Mouse (Mus musculus) neural tube, embryonic 12.5 days (tissue): ENCODE data around the gene RPS10-NUDT3. TPM values are rescaled to one million over a fixed set of nuclear protein-coding genes. Genes with fewer than 3 reads are reported as not detected.

Experiments used
- ATAC-seq: fragments of 200-750 bp; cut with Nextera tagmentation; 2 replicates; pipeline ENCODE4 v1.8.0; 2017; ENCODE audit warnings: low read depth, mild to moderate bottlenecking, moderate TSS enrichment, moderate library complexity; ENCODE audit not compliant: low FRiP score
- H3K27ac ChIP-seq: fragments of 300-500 bp; sonication (generic); 2 replicates; pipeline ENCODE4 v1.5.1; 2016
- H3K27me3 ChIP-seq: fragments of 300-500 bp; sonication (generic); replicated peaks from 2 replicates; pipeline ENCODE4 v1.6.1; 2016; ENCODE audit warnings: mild to moderate bottlenecking
- H3K36me3 ChIP-seq: fragments of 300-500 bp; sonication (generic); 2 replicates; pipeline ENCODE4 v1.6.1; 2016; ENCODE audit warnings: mild to moderate bottlenecking
- H3K4me1 ChIP-seq: fragments of 300-500 bp; sonication (generic); 2 replicates; pipeline ENCODE4 v1.6.1; 2016
- H3K4me2 ChIP-seq: fragments of 300-500 bp; sonication (generic); replicated peaks from 2 replicates; pipeline ENCODE4 v1.6.1; 2016; ENCODE audit warnings: mild to moderate bottlenecking
- H3K4me3 ChIP-seq: fragments of 300-500 bp; sonication (generic); 2 replicates; pipeline ENCODE4 v1.5.1; 2016
- H3K9ac ChIP-seq: fragments of 300-500 bp; sonication (generic); 2 replicates; pipeline ENCODE4 v1.6.1; 2016; ENCODE audit warnings: mild to moderate bottlenecking
- H3K9me3 ChIP-seq: fragments of 300-500 bp; sonication (generic); 2 replicates; pipeline ENCODE4 v1.6.1; 2016; ENCODE audit warnings: mild to moderate bottlenecking
- WGBS: fragments of 180-500 bp; shearing (Covaris S2); methylation state at CpG from one replicate; pipeline ENCODE4 v1.1.7; 2016; 5-methylcytosine and 5-hydroxymethylcytosine counted together
- polyA plus RNA-seq: library from polyadenylated mRNA; unstranded; fragments of >200 nt; fragmentation: Nextera tagmentation; extraction: Ambion mirVana; gene quantifications from 2 replicates; pipeline ENCODE4 v1.2.1, GENCODE M21; 2016

Gene RPS10-NUDT3
- polyA plus RNA-seq, 1 experiment from 2014 or later, result not detected

DNA sequence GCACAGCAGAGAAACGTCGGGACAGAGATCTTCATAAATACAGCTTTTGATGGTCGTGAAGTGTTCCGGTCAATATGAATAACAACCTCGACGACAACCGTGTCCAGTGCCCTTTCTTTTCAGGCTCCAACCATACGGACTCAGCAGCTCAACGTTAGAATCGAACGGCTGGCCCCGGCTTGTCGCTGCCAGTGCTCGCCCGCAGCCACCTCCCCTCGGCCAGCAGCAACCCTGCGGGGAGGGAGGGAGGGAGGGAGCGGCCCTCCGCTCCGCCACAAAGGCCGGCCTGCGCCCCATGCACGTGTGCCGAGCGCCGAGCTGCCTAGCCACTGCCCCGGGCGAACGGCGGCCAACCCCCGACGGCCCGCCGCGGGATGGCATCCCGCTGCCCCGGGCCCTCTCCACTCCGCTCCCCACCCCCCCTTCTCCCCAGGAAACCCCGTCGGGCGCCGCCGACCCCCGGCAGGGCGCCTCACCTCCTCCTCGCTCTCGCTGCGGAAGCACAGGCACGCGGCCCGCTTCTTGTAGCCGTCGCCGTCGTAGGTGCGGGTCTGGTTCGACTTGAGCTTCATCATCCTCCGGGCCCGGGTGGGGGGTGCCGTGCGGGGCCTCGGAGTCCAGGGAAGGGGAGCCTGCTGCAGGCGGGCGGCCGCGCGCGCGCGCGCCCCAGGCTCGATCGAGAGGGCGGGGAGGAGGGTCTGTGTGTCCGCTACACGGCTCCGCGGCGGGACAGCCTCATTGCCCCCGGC, 12.2 kb downstream of the RPS10-NUDT3 start:
- peak; percentile 46 for ATAC-seq
- H3K9me3 ChIP-seq, result peaks cover 4% of the 10 kb centered on the region; the same call in 1 of the 2 replicates
- WGBS, result under 1% methylated on average over 75 of the region's 80 CpGs
- no peaks in the 10 kb centered on the region for H3K27me3 ChIP-seq
- H3K4me1 ChIP-seq, result peaks cover 33% of the 10 kb centered on the region
- peak overlapping the region; percentile 99 for H3K9ac ChIP-seq
- peaks cover 10% of the 10 kb centered on the region for H3K36me3 ChIP-seq
- H3K4me2 ChIP-seq, result peak overlapping the region; percentile 73
- peak overlapping the region; percentile 97 for H3K4me3 ChIP-seq
- H3K27ac ChIP-seq, result peak overlapping the region; percentile 98

DNA sequence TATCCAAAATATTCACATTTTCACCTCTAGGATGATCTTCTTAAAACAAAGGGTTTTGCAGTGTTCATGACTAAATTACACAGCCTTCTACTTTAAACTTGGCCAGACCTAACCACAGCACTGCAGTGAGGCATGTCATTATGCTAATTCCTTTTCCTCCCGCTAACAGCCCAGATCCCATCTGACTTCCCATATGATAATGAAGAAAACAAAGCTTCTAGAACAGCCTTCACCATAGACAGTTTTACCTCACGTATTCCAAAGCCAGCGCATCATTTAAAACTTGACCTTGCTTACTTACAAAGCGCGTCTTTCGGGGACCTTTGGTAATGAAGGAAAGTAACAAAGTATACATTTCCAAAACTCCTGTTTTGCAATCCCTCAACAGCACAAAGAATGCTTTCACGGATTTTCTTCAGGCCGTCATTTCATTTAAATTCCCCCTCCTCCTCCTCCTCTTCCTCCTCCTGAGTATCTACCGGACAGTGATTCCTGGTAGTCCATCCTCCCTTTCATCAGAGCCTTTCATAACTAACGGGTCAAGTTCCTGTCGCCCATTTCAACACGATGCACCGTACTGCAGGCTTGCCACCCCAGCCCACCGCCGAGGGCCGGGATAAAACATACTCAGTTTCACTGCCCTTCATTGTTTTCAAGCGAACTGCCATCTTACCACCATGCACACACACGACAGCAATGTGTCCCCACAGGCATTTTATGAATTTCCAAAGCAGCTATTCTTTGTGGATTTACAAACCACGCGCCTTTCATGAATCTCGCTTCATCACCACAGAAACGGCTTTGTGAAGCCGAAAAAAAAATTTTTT, 13.1 kb downstream of the RPS10-NUDT3 start:
- 3% methylated on average over 23 of the region's 23 CpGs for WGBS
- Histone ChIP-seq H3K36me3 (peaks cover 17% of the 10 kb centered on the region), H3K9ac (peak overlapping the region; percentile 99), H3K27me3 (no peaks in the 10 kb centered on the region), H3K4me2 (peak overlapping the region; percentile 73), H3K4me1 (peaks cover 32% of the 10 kb centered on the region), H3K4me3 (peak overlapping the region; percentile 97), H3K9me3 (peaks cover 10% of the 10 kb centered on the region), H3K27ac (peak overlapping the region; percentile 98)
- ATAC-seq, result 0 out of 2 replicates have a peak, but pooled peaks have one; percentile 10

DNA sequence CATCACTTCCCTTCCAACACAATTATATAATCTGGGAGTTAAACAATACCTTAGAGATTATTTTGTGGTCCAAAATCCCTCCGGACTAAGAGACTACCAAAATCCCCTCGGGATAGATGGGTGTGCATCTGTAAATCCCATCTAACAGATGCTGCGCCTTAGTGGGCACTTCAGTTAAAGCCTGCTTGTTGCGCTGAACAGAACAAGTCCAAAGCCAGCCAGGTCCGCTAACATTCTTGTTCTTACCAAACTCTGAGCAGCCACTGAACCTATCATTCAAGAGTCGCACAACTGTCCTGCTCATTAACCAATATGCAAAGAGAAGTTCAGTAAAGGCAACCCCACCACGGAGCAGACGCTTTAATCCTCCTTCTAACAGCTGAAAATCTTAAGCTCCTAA, 13.9 kb downstream of the RPS10-NUDT3 start:
- Histone ChIP-seq H3K27me3 (no peaks in the 10 kb centered on the region), H3K4me3 (peak overlapping the region; percentile 97), H3K36me3 (peaks cover 23% of the 10 kb centered on the region), H3K4me1 (peaks cover 28% of the 10 kb centered on the region), H3K27ac (no peak overlapping the region), H3K9ac (peak overlapping the region; percentile 51), H3K9me3 (peaks cover 10% of the 10 kb centered on the region), H3K4me2 (peak overlapping the region; percentile 73)
- ATAC-seq, result no peak
- 54% methylated on average over 8 of the region's 8 CpGs for WGBS

DNA sequence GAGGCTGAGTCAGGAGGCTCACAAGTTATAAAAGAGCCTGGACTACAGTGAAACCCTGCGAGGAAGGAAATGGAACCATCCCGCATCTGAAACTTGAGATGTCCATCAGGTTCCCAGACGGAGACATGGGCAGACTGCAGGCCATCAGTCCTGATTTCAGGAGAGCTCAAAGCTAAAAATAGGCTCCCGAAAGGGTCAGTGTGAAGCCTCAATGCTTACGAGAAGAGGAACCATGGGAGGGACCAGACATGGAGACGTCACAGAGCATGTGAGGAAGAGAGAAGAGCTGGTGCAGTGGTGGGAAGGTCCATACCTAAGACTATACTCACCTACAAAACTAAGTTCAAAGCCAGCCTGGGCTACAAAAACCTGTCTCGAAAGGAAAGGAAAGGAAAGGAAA, 19.6 kb downstream of the RPS10-NUDT3 start:
- Histone ChIP-seq H3K4me2 (no peak overlapping the region), H3K9me3 (peaks cover 10% of the 10 kb centered on the region), H3K36me3 (peaks cover 26% of the 10 kb centered on the region), H3K27ac (no peak overlapping the region), H3K4me1 (peaks cover 32% of the 10 kb centered on the region), H3K9ac (no peak overlapping the region), H3K27me3 (no peaks in the 10 kb centered on the region), H3K4me3 (no peak overlapping the region)
- no peak for ATAC-seq
- 78% methylated on average over 7 of the region's 7 CpGs for WGBS

DNA sequence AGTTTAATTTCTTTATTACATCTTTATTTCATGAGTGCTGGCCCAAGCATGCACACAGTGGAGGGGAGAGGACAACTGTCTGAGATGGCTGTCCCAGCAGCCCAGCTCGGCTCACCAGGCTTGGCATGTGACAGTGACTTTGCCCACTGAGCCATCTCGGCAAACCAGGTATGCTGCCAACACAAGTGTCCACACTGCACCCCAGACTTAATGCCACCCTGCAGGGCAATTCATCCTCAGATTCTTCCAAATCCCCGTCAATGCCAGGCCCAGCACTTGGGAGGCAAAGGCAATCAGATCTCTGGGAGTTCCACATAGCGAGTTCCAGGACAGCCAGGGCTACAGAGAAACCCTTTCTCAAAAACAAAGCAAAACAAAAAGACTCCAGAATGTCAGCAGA, 22.0 kb downstream of the RPS10-NUDT3 start:
- Histone ChIP-seq H3K9me3 (peaks cover 9% of the 10 kb centered on the region), H3K4me2 (no peak overlapping the region), H3K9ac (no peak overlapping the region), H3K4me3 (no peak overlapping the region), H3K27ac (no peak overlapping the region), H3K4me1 (peaks cover 21% of the 10 kb centered on the region), H3K36me3 (peaks cover 23% of the 10 kb centered on the region), H3K27me3 (no peaks in the 10 kb centered on the region)
- WGBS, result 88% methylated on average over 4 of the region's 4 CpGs
- ATAC-seq, result no peak

DNA sequence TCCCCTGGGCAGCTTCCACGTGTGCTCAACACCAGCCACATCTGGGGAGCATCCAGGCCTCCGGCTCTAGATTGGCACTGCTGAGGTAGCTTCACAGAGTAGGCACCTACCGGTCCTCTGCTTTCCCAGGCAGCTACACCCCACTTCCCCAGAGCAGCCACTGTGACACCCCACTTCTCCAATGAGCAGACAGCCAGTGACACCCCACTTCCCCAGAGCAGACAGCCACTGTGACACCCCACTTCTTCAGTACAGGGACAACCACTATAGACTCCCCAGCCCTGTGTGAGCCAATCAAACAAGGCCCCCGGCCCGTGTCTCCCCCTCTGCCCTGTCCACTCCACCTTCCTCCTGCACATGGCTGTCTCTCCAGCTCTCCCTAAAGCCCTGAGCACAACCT, 23.0 kb downstream of the RPS10-NUDT3 start:
- no peak overlapping the region for H3K4me2 ChIP-seq
- no peak for ATAC-seq
- H3K4me1 ChIP-seq, result peaks cover 21% of the 10 kb centered on the region
- no peaks in the 10 kb centered on the region for H3K27me3 ChIP-seq
- no peak overlapping the region; the same call in 1 of the 2 replicates for H3K27ac ChIP-seq
- H3K4me3 ChIP-seq, result no peak overlapping the region
- peaks cover 16% of the 10 kb centered on the region for H3K36me3 ChIP-seq
- 87% methylated on average over 5 of the region's 5 CpGs for WGBS
- H3K9ac ChIP-seq, result no peak overlapping the region
- H3K9me3 ChIP-seq, result no peaks in the 10 kb centered on the region

DNA sequence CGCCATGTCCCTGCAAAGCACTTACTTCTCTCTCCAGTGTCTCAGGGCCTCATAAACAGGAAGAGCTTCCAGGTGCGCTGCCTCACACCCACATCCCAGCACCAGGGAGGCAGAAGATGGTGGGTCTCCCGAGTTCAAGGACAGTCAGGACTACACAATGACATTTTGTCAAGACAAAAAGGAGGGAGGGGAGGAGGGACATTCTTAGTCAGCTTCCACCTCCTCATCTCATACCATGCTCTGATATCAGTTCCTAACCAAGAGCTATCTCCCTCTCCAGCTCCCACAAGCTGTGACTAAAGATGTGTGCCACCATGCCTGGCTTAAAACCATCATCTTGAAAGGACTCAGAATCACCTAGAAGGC, 23.5 kb downstream of the RPS10-NUDT3 start:
- H3K4me1 ChIP-seq, result peaks cover 21% of the 10 kb centered on the region
- H3K9ac ChIP-seq, result no peak overlapping the region
- no peak overlapping the region for H3K4me2 ChIP-seq
- no peak overlapping the region; the same call in 1 of the 2 replicates for H3K27ac ChIP-seq
- H3K36me3 ChIP-seq, result peaks cover 11% of the 10 kb centered on the region; the same call in 1 of the 2 replicates
- no peak overlapping the region for H3K4me3 ChIP-seq
- WGBS, result 75% methylated on average over 3 of the region's 3 CpGs
- H3K9me3 ChIP-seq, result no peaks in the 10 kb centered on the region
- H3K27me3 ChIP-seq, result no peaks in the 10 kb centered on the region
- no peak for ATAC-seq

DNA sequence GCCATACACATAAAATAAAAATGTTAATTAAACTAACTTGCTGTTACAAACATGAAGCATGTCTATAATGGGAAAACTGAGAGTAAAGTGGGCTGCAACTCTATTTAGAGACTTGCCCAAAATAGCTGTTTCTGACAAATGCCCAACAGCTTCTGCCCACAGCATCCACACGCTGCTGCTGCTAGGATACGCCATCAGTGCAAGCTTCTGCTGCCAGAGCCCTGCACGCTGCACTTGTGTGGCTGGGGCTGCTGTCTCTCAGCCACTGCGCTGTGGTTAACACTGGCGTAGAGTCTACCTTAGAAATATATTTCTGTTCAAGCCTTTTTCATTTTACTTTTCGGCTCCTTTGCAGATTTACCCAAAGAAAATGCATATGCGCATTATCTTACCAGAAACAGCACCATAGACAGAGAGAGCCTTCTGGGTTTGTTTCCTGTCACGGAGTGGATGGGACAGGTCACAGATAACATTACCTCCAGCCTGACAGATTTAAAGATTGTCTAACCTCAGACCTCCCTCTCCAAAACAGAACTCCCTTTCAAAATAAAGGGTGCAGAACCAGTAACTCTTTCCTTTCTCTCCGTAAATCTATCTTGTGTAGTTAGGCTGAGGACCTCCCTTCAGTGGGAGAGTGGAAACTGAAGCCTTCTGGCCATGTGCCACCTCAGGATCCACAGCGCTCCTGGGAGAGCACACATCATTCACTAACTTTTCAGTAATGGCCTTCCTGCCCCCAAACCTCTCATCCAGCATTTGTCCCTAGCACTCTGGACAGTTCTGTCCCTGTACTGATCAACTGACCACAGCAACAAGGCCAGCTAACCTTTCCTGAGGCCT, 24.1 kb downstream of the RPS10-NUDT3 start:
- Histone ChIP-seq H3K27me3 (no peaks in the 10 kb centered on the region), H3K9ac (no peak overlapping the region), H3K27ac (no peak overlapping the region), H3K36me3 (peaks cover 9% of the 10 kb centered on the region; the same call in 1 of the 2 replicates), H3K4me1 (peaks cover 21% of the 10 kb centered on the region), H3K4me3 (no peak overlapping the region), H3K4me2 (no peak overlapping the region), H3K9me3 (no peaks in the 10 kb centered on the region)
- ATAC-seq, result no peak
- 84% methylated on average over 10 of the region's 10 CpGs for WGBS

DNA sequence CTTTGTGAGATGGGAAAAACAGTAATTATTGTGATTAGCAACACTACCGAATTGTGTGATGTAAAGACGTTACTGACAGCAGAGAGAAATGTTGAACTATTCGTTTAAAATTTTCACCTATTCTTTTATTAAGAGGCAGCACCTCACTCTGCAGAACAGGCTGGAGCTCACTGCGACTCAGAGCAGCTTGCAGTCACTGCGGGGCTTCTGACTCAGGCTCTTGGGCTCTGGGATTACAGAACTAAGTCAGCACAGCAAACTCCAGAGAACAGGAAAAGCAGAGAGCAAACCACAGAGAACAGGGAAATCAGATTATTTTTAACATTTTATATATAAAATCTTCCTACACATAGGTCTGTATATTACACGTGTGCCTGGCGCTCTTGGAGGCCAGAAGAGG, 25.4 kb downstream of the RPS10-NUDT3 start:
- no peak overlapping the region for H3K4me3 ChIP-seq
- WGBS, result 89% methylated on average over 7 of the region's 7 CpGs
- H3K9ac ChIP-seq, result no peak overlapping the region
- peaks cover 18% of the 10 kb centered on the region for H3K4me1 ChIP-seq
- H3K4me2 ChIP-seq, result no peak overlapping the region
- no peak overlapping the region for H3K27ac ChIP-seq
- H3K27me3 ChIP-seq, result no peaks in the 10 kb centered on the region
- H3K9me3 ChIP-seq, result no peaks in the 10 kb centered on the region
- H3K36me3 ChIP-seq, result 0 out of 2 replicates have a peak, but pooled peaks cover 6% of the 10 kb centered on the region
- ATAC-seq, result no peak

DNA sequence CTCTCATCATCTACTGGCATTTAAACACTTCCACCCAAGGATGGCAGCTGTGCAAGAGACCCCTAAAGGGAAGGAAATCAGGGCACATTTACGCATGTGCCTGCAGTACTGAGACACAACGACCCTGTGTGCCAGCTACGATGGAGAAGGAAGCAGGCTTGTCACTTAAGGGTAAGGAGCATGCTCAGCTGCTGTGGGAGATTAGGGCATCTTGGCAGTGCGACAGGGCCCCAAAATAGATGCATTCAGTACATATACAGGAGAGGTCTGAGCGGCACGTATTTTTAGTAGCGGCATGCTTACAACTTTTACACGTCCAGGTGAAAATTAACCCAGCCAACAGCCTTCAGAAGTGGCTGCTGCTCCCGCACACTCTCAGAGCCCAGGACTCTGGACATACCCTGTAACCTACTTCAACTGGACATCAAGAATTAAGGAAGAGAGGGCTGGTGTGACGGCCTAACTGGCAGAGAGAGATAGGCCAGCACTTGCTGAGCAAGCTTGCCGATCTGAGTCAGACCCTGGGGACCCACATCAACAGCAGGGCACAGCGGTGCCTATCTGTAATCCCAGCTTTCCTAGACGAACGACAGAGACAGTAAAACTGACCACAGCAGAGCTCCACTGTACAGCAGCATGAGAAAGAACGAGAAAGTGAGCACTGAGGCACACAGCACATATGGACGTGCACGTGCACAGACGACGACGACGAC, 31.3 kb downstream of the RPS10-NUDT3 start:
- 0 out of 2 replicates have a peak, but pooled peaks cover 6% of the 10 kb centered on the region for H3K36me3 ChIP-seq
- H3K9me3 ChIP-seq, result no peaks in the 10 kb centered on the region
- no peak overlapping the region for H3K4me3 ChIP-seq
- no peak overlapping the region for H3K9ac ChIP-seq
- ATAC-seq, result no peak
- H3K4me2 ChIP-seq, result no peak overlapping the region
- H3K27me3 ChIP-seq, result no peaks in the 10 kb centered on the region
- H3K27ac ChIP-seq, result no peak overlapping the region
- 83% methylated on average over 21 of the region's 21 CpGs for WGBS
- H3K4me1 ChIP-seq, result peaks cover 29% of the 10 kb centered on the region

DNA sequence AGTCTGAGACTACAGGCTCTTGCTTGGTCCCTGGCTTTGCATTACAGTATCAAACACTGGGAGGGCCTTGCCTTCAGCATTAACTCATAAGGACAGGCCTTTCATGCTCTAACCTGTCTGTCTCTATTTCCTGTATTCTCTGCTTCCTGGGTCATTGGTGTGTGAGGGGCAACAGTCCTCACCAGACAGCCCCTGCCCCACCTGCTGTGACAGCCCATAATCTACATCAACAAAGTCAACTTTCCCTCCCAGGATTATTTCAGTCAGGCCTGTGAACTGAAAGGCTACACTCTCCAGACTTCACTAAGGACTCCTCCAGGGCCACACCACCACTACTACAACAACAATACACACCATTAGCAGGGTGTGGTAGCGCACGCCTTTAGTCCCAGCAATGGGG, 32.0 kb downstream of the RPS10-NUDT3 start:
- WGBS, result 86% methylated on average over 2 of the region's 2 CpGs
- Histone ChIP-seq H3K4me3 (no peak overlapping the region), H3K9ac (no peak overlapping the region), H3K4me2 (no peak overlapping the region), H3K36me3 (0 out of 2 replicates have a peak, but pooled peaks cover 2% of the 10 kb centered on the region), H3K9me3 (no peaks in the 10 kb centered on the region), H3K27me3 (no peaks in the 10 kb centered on the region), H3K27ac (no peak overlapping the region), H3K4me1 (peaks cover 29% of the 10 kb centered on the region)
- no peak for ATAC-seq
